Mouse (Mus musculus): Measurements from ENCODE around the gene Rxrg. TPM values are rescaled to one million over a fixed set of nuclear protein-coding genes. Genes with fewer than 3 reads are reported as not detected.
A peak's percentile ranks its signal among the peaks of the same experiment; 100 is the strongest.

The Rxrg gene
- polyA plus RNA-seq, 1 experiment from 2014 or later = 8.3 TPM

DNA sequence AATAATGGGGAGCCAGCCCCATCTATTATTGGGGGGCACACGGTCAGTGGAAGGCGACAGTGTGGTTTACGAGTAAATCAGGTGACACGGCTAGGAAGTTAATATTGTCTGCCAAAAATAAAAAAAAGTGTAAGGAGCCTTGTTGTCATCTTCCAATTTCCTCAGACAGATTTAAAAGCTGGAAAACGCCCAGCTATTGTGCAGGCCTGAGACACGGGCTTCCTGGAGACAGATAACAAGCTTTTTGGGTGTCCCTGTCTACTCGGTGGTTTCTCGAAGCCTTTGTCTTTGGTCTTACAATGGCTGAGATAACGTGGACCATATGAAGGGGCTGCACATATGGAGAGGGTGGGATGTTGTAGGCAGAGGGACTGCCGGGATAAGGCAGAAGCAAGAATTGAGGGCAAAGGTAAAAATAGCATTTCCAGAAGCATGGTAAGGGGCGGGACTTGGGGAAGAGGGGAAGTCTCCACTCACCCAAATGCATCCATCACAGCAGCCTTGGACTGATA lies 51.0 kb downstream of the Rxrg start:
- ATAC-seq (ENCODE audit: low FRiP score) = no peak
- no peak overlapping the region for H3K9ac ChIP-seq
- no peak overlapping the region for H3K4me2 ChIP-seq (replicated peaks)
- no peak overlapping the region for H3K4me3 ChIP-seq
- H3K9me3 ChIP-seq (replicated peaks) = no peaks in the 10 kb centered on the region
- no peaks in the 10 kb centered on the region for H3K36me3 ChIP-seq
- 73% methylated on average over 11 of the region's 11 CpGs for WGBS
- H3K4me1 ChIP-seq = peaks cover 2% of the 10 kb centered on the region; the same call in 1 of the 2 replicates
- H3K27me3 ChIP-seq = peaks cover 12% of the 10 kb centered on the region; the same call in 1 of the 2 replicates
- H3K27ac ChIP-seq = no peak overlapping the region

- Histone ChIP-seq H3K4me2 (replicated peaks) (no peak overlapping the region), H3K4me1 (no peaks in the 10 kb centered on the region), H3K27ac (no peak overlapping the region), H3K9me3 (replicated peaks) (no peaks in the 10 kb centered on the region), H3K4me3 (no peak overlapping the region), H3K27me3 (0 out of 2 replicates have a peak, but pooled peaks cover 9% of the 10 kb centered on the region), H3K9ac (no peak overlapping the region), H3K36me3 (no peaks in the 10 kb centered on the region)
- ATAC-seq (ENCODE audit: low FRiP score) = no peak
- WGBS = 92% methylated on average over 2 of the region's 2 CpGs
Measured at GRCm38 (mm10) chr1:167652336-167652735, 54.2 kb downstream of the Rxrg start.

DNA sequence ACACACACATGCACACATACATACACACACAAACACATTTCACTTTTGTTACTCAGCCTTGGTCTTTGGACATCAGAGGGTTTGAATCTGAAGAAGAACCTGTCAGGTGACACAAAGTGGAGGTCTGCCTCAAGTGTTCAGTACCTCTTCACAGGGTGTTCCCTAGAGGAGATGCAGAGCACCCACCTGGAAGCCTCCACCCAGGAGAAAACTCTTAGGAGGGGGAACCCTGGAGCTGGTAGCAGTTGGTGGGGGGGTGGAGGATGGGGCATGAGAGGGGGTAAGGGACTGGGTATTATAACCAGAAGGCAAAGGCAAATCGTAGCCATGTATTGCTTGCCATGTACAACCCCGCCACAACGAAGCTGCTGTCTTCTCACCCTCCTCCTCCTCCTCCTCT lies 60.9 kb downstream of the Rxrg start:
- Histone ChIP-seq H3K36me3 (no peaks in the 10 kb centered on the region), H3K4me2 (replicated peaks) (no peak overlapping the region), H3K27me3 (peaks cover 41% of the 10 kb centered on the region), H3K27ac (no peak overlapping the region), H3K9me3 (replicated peaks) (no peaks in the 10 kb centered on the region), H3K4me3 (no peak overlapping the region), H3K9ac (no peak overlapping the region), H3K4me1 (peaks cover 19% of the 10 kb centered on the region)
- 97% methylated on average over 3 of the region's 3 CpGs for WGBS
- no peak for ATAC-seq (ENCODE audit: low FRiP score)

GRCm38 (mm10) chr1:167660521-167661101 lies 62.4 kb downstream of the Rxrg start:
- no peaks in the 10 kb centered on the region for H3K9me3 ChIP-seq (replicated peaks)
- H3K27ac ChIP-seq = no peak overlapping the region
- peaks cover 37% of the 10 kb centered on the region for H3K27me3 ChIP-seq
- WGBS = under 1% methylated on average over 21 of the region's 21 CpGs
- H3K4me3 ChIP-seq = peak overlapping the region; percentile 25
- ATAC-seq (ENCODE audit: low FRiP score) = peak; percentile 73
- H3K4me1 ChIP-seq = peaks cover 19% of the 10 kb centered on the region
- H3K4me2 ChIP-seq (replicated peaks) = peak overlapping the region; percentile 59
- H3K9ac ChIP-seq = no peak overlapping the region; the same call in 1 of the 2 replicates
- no peaks in the 10 kb centered on the region for H3K36me3 ChIP-seq

DNA sequence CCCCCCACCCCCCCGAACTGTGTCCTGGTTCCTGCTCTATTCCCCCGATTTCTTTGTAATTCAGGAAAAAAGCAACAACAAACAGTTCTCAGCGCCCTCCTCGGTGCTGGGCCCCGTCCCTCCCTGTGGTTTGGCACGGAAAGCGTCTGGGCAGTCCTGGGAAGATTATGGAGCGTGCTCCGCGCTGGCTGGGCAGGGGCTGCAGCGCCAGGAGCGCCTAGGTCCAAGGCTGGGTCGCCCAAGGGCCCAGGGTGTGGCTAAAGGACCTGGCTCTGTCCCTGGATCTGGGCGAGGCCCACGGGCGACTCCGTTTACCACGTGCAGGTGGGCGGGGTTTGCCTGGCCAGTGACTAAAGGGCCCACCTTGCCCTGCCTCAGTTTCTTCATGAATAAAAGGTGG lies 62.9 kb downstream of the Rxrg start:
- WGBS = 1% methylated on average over 19 of the region's 19 CpGs
- Histone ChIP-seq H3K27ac (no peak overlapping the region), H3K27me3 (peaks cover 37% of the 10 kb centered on the region), H3K36me3 (no peaks in the 10 kb centered on the region), H3K4me1 (peaks cover 19% of the 10 kb centered on the region), H3K9me3 (replicated peaks) (no peaks in the 10 kb centered on the region), H3K9ac (no peak overlapping the region; the same call in 1 of the 2 replicates), H3K4me2 (replicated peaks) (peak overlapping the region; percentile 59), H3K4me3 (peak overlapping the region; percentile 25)
- peak; percentile 79 for ATAC-seq (ENCODE audit: low FRiP score)

GRCm38 (mm10) chr1:167663136-167663535 lies 65.0 kb downstream of the Rxrg start:
- ATAC-seq (ENCODE audit: low FRiP score) = no peak
- no peak overlapping the region for H3K4me2 ChIP-seq (replicated peaks)
- 37% methylated on average over 5 of the region's 5 CpGs for WGBS
- peaks cover 40% of the 10 kb centered on the region for H3K27me3 ChIP-seq
- H3K36me3 ChIP-seq = no peaks in the 10 kb centered on the region
- H3K9me3 ChIP-seq (replicated peaks) = no peaks in the 10 kb centered on the region
- peaks cover 19% of the 10 kb centered on the region for H3K4me1 ChIP-seq
- H3K4me3 ChIP-seq = no peak overlapping the region
- no peak overlapping the region for H3K27ac ChIP-seq
- H3K9ac ChIP-seq = no peak overlapping the region

- no peak overlapping the region for H3K4me3 ChIP-seq
- 0 out of 2 replicates have a peak, but pooled peaks cover 5% of the 10 kb centered on the region for H3K4me1 ChIP-seq
- peaks cover 53% of the 10 kb centered on the region for H3K27me3 ChIP-seq
- no peak overlapping the region for H3K4me2 ChIP-seq (replicated peaks)
- no peaks in the 10 kb centered on the region for H3K36me3 ChIP-seq
- no peak overlapping the region for H3K27ac ChIP-seq
- no peaks in the 10 kb centered on the region for H3K9me3 ChIP-seq (replicated peaks)
- no peak overlapping the region for H3K9ac ChIP-seq
- 41% methylated on average over 6 of the region's 6 CpGs for WGBS
- no peak for ATAC-seq (ENCODE audit: low FRiP score)
Measured at GRCm38 (mm10) chr1:167669796-167670195, 71.6 kb downstream of the Rxrg start.

GRCm38 (mm10) chr1:167672433-167672987 lies 74.3 kb downstream of the Rxrg start:
- 25% methylated on average over 17 of the region's 17 CpGs for WGBS
- Histone ChIP-seq H3K9ac (no peak overlapping the region), H3K27ac (no peak overlapping the region), H3K27me3 (peaks cover 53% of the 10 kb centered on the region), H3K4me1 (0 out of 2 replicates have a peak, but pooled peaks cover 5% of the 10 kb centered on the region), H3K4me2 (replicated peaks) (no peak overlapping the region), H3K4me3 (no peak overlapping the region), H3K36me3 (no peaks in the 10 kb centered on the region), H3K9me3 (replicated peaks) (no peaks in the 10 kb centered on the region)
- ATAC-seq (ENCODE audit: low FRiP score) = no peak

- Histone ChIP-seq H3K9me3 (replicated peaks) (0 out of 2 replicates have a peak, but pooled peaks cover 5% of the 10 kb centered on the region), H3K9ac (no peak overlapping the region), H3K36me3 (no peaks in the 10 kb centered on the region), H3K4me1 (no peaks in the 10 kb centered on the region), H3K27me3 (peaks cover 3% of the 10 kb centered on the region), H3K4me2 (replicated peaks) (no peak overlapping the region), H3K27ac (no peak overlapping the region), H3K4me3 (no peak overlapping the region)
- no peak for ATAC-seq (ENCODE audit: low FRiP score)
- WGBS = 95% methylated on average over 6 of the region's 6 CpGs
Measured at GRCm38 (mm10) chr1:167679061-167679460, 80.9 kb downstream of the Rxrg start.

DNA sequence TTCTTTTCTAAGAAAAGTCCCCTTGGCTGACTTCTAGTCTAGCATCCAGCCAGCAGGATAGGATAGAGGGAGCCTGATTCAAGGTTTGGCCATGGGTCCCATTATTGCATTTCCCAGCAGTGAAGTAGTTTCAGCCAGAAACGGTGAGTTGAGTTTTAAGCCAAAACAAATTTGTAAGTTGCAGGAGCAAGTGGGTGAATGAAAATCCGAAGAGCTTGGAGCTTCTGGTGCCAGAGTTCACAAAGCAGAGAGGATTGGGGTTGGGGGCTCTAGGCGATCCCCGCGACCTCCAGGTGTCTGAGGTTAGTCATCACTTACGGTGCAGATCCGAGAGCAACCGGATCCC lies 89.8 kb downstream of the Rxrg start:
- H3K36me3 ChIP-seq = no peaks in the 10 kb centered on the region
- peaks cover 70% of the 10 kb centered on the region for H3K27me3 ChIP-seq
- H3K9me3 ChIP-seq (replicated peaks) = peaks cover 11% of the 10 kb centered on the region
- H3K27ac ChIP-seq = 0 out of 2 replicates have a peak overlapping the region, but pooled peaks have one; percentile 74
- WGBS = 0% methylated on average over 8 of the region's 8 CpGs
- peaks cover 18% of the 10 kb centered on the region for H3K4me1 ChIP-seq
- peak overlapping the region; percentile 86 for H3K4me2 ChIP-seq (replicated peaks)
- ATAC-seq (ENCODE audit: low FRiP score) = no peak
- peak overlapping the region; percentile 53 for H3K9ac ChIP-seq
- peak overlapping the region; percentile 49 for H3K4me3 ChIP-seq

DNA sequence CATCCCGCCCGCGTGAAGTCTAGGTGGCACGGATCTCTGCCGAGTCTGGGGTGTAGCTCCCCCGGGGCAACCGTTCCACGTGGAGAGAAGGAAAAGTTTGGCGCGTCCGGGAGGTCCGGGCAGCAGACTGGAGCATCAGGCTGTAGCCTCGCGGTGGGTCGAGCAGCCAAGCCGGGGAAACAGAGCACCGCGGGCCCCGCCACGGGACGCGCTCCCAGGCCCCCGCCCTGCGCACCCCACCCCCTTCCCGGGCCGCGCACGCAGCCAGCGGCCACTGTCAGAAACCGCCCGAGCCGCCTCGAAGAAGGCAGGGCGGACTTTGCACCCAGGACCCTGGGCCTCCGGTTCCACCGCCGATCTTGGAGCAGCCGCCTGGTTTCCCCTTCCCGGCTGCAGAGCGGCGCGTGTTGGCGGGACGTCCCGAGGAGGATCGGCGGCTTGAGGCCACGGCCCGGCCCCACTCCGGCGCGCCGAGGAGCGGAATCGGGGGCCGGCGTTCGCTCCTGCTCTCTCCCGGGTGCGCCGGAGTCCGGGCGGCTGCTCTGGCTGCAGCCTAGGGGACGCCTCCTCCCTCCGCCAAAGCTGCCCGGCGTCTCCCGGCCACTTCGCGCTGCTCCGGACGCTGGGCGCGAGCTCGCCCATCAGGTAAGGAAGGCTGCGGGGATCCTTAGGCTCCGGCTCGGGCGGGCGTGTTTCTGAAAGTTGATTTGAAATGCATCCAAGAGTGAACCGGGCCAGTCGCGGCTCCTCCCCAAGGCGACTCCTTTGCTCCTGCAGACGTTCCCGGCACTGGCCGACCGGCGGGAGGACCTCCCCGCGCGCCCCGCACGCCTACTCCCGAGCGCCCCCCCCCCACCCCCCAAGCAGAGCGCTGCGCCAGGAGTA lies 90.4 kb downstream of the Rxrg start:
- peak; percentile 70 for ATAC-seq (ENCODE audit: low FRiP score)
- no peaks in the 10 kb centered on the region for H3K36me3 ChIP-seq
- peak overlapping the region; percentile 74 for H3K27ac ChIP-seq
- peak overlapping the region; percentile 53 for H3K9ac ChIP-seq
- WGBS = under 1% methylated on average over 90 of the region's 98 CpGs
- H3K4me1 ChIP-seq = peaks cover 18% of the 10 kb centered on the region
- peaks cover 75% of the 10 kb centered on the region for H3K27me3 ChIP-seq
- H3K4me3 ChIP-seq = peak overlapping the region; percentile 49
- peaks cover 11% of the 10 kb centered on the region for H3K9me3 ChIP-seq (replicated peaks)
- peak overlapping the region; percentile 86 for H3K4me2 ChIP-seq (replicated peaks)

DNA sequence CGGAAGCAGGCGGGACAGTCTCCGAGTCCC lies 90.9 kb downstream of the Rxrg start, which contains the start of gene Lmx1a:
Lmx1a (plus strand) TSS at position 6 of the 30 bp plus-strand sequence.
- no peaks in the 10 kb centered on the region for H3K36me3 ChIP-seq
- peaks cover 11% of the 10 kb centered on the region for H3K9me3 ChIP-seq (replicated peaks)
- H3K4me3 ChIP-seq = peak within 1 kb of the TSS; percentile 49
- WGBS = 0% methylated on average over 3 of the region's 3 CpGs
- H3K9ac ChIP-seq = peak within 1 kb of the TSS; percentile 53
- H3K27ac ChIP-seq = peak within 1 kb of the TSS; percentile 74
- H3K4me1 ChIP-seq = peaks cover 18% of the 10 kb centered on the region
- H3K27me3 ChIP-seq = peaks cover 80% of the 10 kb centered on the region
- H3K4me2 ChIP-seq (replicated peaks) = peak within 1 kb of the TSS; percentile 86
- no peak for ATAC-seq (ENCODE audit: low FRiP score)

Measured in hindbrain, embryonic 12.5 days (tissue).